Mouse (Mus musculus) thymus, postnatal 0 days (tissue): ENCODE measurements around the gene Ppif. TPM values are rescaled to one million over a fixed set of nuclear protein-coding genes. Genes with fewer than 3 reads are reported as not detected.

Experiments used
- DNase-seq: peaks from one replicate; pipeline ENCODE4 v3.0.0-alpha.2; 2015; ENCODE audit warnings: low spot score
- polyA plus RNA-seq: library from polyadenylated mRNA; unstranded; fragments of >200 nt; fragmentation: Nextera tagmentation; extraction: Ambion mirVana; gene quantifications from 2 replicates; pipeline ENCODE4 v1.2.1, GENCODE M21; 2015

Gene Ppif
- polyA plus RNA-seq, 1 experiment from 2014 or later, result 30.4 TPM

DNA sequence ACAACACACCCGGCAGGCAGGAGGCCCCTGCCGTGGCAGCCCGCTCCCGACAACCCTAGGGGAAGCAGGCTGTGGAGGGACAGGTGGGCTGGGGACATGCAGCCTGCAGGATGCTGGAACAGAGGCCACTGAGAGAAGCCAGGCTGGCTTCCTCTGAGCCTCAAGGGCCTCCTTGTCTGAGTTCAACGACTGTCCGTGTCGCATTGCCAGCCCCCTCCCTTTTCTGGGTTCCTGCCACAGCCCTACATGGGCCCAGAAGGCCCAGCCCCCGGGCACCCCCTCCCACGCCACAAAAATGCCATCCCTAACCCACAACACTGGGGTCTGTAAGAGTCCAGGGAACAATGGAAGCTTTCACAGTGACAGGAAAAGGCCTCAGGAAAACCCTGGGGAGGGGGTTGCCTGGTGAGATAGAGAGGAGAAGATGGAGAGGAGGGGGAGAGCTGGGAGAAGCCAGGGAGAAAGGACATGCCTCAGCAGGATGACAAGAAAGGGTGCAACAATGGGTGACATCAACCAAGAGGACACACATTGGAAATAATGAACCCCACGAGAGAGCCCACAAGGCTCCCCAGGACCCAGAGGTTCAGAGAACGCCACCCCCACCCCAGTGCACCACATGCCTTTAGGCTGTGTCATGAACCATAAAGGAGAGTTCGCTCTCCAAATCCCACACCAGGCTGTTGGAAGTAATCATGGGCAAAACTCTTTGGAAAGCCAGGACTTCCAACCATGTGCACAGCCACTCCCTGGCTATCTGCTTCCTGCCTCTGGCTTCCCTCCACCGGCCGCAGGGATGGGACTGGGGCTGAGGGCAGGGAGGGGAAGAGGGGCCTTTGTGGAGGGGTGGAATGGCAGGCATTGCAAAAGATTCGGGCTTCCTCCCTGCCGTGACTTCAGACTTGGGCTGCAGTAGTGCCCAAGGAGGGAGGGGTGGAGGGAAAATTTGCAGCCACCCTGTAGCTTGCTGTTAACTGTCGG lies 41.1 kb downstream of the Ppif start:
- no peak for DNase-seq

DNA sequence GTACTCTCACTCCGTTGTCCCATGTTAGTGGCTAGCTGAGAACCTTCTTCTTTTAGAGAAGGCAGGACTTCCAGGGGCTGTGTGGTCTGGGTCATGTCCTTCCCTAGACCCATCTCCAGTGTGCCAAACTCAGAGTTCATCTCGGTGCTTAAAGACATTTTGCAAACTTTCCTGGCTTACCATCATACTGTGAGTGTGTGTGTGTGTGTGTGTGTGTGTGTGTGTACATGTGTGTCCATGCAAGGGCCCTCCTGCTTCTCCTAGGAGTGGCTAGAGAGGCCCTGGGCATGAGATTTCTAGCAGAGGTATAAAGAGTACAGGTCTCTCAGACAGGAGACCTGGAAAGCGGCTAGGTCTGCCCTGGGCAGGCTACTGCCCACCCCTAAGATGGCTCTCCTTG lies 42.2 kb downstream of the Ppif start:
- no peak for DNase-seq

DNA sequence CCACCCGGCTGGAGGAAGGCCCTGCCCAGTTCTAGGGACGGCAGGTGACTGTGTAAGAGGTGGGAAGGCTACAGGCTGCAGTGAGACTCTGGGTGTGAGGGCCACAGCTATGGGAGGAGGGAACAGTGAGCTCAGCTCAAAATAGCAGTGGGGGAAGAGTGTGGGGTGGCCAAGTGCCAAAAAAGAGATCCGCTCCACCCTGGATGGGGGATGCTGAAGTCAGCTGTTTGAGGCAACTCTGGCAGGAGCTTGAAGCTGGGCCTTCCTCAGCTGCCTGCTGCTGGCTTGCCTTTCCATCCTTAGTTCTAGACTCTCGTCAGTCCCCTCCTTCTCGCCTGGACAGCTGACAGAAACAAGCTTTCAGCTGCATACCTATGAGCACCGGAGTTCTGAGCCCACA lies 42.6 kb downstream of the Ppif start:
- DNase-seq, result no peak

DNA sequence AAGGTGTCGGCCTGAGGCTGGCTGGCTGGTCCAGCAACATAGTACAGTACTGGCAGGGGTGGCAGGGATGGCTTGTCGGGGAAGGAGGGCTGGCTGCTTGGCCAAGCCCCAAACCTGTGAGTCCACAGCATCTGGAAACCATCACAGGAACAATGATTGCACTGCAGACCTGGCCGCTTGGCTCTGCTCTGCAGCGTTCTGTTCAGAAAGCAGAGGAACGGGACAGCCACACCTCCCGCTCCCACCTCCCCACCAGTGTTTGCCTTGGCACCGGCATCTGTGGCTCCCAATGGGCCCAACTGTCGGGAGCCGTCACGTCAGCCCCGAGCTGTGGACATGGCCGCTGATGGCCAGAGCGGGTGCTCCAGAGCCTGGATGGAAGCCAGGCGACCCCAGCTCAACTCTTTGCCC lies 44.6 kb downstream of the Ppif start:
- DNase-seq, result no peak

DNA sequence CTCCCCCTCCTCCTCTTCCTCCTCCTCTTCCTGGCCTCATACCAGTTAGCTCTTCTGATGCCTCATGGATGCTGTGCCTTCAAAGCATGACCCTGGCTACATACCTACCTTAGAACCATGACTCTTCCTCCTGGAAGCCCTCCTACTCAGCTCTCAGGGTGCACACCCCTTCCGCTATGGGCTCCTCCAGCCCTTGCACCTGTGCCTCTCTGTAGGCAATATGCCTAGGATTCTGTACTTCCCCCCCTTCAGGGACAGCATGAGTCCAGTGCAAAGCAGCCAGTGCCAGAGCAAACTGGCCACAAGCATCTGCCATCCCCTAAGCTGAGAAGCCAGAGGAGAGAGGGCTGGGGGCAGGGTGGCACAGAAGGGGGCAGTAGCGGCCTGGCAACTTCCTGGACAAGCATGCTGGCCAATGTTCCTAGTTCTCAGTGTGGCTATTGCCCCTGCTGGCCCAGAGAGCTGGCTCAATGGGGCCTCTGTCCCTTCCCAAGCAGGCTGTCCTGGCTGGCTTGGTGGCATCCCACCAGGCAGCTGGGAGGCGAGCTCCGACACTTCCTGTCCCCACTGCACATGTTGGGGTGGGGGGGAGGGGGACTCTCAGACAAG lies 46.1 kb downstream of the Ppif start:
- DNase-seq, result no peak

DNA sequence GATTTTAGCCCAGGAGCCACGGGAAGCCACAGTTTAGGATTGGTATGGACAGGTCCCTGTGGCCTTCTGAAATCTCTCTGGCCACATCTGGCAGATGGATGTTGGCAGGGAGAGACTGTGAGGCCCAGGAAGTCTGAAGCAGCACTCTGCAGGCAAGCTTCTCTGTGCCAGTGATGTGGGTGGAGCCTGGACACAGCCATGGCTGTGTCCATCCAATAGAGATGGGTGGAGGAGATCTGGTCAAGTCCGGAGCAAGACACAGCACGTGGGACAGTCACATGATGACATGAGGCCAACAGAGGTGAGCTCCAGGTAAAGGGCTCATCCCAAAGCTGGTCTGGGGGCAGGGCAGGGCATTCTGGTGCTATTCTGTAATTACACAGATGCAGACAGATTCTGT lies 47.3 kb downstream of the Ppif start:
- no peak for DNase-seq

DNA sequence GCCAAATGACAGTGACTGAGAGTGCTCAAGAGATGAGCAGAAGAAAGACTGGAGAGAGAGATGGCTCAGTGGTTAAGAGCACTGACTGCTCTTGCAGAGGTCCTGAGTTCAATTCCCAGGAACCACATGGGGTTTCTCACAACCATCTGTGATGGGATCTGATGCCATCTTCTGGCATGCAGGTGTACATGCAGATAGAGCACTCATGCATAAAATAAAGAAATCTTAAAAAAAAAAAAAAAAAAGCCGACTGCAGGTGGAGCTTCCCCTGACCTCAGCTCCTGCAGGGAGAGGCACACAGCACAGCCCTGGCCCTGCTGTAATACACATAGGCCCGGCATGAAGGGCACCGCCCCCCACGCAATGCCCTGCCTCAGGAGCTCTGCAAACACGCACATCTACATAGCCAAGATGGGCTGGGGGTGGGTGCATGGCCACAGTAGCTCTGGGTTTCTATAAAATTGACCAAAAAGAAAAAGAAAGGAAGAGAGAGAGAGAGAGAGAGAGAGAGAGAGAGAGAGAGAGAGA lies 48.0 kb downstream of the Ppif start:
- peak; percentile 37 for DNase-seq

DNA sequence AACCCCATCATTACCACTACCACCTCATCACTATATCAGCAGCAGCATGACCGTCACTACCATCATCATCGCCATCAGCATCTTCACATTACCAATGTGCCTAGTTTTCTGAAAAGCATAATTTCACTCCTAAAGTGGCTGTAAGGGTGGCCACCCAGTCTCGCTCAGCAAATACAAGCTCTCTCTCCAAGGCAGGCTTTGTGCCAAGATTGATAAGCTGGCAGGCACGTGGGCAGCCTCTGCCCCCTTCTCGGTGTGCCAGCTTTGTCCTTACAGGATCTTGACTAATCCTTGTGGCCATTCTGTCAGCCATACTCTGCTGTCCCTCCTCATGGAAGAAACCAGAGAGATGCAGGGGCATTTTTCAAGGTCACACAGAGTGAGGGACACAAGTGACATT lies 49.0 kb downstream of the Ppif start:
- DNase-seq, result no peak

DNA sequence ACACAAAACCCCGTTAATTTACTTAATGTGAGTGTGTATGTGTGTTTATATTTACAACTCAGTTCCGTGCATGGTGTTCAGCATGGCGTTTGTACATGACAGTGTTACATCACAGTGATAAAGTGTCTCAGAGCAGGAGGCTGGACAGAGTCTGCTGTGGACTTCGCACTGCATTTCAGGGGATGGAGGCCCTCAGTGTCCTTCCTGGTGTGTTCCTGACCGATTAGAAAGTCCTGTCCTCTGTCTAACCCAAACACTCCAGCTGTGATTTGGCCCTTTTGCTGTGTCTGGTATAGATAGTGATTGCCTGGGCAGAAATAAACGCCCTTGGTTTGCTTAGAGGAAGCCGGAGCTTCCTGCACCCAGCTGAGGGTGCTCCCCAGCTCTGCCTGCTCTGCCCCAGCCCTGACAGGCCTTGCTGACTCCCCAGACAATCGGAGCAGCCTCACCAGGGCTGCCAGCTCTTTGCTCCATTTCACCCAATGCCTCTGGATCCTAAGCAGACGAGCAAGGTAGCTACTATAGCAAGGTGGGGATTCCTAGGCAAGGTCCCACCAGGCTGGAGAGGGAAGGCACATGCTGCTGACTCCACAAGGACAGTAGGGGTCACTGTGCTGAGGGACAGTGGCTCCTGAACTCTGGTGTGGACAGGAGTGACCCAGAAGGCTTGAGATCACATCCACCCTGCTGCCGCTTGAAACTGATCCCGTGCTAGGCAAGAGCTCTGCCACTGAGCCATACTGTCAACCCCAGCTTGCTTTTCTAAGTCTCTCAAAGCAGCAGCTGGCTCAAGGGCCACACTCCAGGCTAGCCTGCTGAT lies 51.6 kb downstream of the Ppif start:
- DNase-seq, result no peak

DNA sequence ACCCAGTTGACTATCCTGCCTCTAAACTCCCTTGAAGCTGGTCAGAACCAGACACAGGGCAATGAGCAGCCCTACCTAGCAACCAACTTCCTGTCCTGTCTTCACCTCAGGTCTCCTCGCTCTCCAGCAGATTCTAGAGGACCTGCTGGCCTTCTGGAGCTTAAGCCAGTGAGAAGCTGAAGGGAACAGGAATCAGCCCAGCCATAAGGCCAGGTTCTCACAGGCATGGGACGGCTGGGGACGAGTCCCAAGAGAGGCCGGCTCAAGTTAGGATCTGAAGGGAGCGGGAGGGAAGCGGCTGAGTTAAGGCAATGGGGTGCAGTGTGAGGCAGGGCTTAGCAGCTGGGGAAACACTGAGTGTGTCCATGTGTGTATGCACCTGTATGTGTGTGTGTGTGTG lies 52.4 kb downstream of the Ppif start:
- DNase-seq, result no peak

DNA sequence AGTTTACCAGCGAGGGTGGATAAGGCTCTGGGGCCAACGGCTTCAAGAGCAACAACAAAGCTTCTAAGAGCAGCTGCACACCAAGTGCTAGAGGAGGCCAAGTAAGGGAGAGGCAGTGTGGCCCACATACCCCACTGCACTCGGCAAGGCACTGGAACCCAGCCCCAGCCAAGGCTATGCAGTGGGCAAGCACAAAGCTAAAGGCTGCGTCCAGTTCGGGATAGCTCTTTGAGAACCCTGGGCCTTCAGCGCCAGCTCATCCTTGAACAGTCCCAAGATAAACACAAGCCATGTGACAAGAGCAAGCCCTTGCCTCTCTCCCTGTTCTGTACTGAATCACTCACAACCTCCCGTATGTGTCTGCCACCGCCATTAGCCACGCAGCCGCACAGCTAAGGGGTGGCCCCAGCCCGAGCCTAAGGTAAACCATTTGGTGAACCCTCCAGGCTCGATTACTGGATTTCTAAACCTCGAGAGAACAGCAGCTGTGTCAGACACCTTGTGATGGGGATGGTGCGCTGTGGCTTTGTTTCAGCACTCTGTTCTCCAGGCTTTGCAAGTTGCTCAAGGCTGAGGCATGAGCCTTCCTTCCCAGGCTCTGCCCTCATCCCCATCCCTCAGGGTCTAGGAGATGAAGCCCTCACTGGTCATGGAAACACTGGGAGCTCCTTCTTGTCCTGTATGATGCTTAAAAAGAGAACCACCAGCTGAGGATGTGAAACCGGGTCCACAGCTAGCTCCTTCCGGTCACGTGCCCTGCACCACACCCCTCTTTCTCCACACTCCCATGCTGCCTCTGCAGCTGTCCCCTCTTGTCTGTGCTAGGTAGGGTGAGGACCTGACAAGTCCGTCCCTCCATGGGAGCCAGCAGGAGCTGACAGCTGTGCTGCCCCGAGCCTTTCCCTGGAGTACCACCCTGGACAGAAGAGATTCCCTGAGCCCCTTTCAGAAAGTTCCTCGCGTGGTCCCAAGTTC lies 53.3 kb downstream of the Ppif start:
- peak; percentile 62 for DNase-seq

DNA sequence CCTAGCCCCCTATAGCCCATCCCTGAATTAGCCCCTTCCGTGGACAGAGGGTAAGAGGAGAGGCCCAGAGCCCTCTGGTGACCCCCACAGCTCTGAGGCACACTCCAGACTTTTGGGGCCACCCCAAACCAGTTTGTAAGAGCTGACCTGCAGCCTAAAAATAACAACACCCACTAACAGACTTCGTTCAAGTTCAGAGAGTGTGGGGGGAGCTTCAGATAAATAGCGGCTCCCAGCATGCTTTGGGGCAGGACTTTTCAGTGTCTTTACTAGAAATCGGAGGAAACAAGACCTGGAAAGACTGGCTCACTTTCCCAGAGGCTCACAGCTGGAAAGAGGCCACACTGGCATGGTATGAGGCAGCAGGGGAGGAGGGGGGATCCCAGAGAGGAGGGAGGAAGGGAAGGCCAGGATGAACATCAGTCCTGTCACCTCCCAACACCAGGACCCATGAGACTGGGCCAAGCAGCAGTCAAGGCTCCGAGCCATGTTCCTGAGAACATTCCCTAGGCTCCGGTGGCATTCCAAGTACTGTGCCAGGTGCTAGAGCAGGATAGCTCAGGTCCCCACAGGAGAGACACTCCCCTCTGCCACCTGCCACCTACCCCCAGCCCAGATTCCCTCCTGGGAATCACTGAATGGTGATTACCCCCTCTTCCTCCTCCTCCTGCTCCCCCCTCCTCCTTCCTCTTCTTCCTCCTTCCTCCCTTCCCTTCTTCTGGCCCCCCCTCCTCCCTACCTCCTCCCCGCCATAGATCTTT lies 54.2 kb downstream of the Ppif start:
- no peak for DNase-seq

DNA sequence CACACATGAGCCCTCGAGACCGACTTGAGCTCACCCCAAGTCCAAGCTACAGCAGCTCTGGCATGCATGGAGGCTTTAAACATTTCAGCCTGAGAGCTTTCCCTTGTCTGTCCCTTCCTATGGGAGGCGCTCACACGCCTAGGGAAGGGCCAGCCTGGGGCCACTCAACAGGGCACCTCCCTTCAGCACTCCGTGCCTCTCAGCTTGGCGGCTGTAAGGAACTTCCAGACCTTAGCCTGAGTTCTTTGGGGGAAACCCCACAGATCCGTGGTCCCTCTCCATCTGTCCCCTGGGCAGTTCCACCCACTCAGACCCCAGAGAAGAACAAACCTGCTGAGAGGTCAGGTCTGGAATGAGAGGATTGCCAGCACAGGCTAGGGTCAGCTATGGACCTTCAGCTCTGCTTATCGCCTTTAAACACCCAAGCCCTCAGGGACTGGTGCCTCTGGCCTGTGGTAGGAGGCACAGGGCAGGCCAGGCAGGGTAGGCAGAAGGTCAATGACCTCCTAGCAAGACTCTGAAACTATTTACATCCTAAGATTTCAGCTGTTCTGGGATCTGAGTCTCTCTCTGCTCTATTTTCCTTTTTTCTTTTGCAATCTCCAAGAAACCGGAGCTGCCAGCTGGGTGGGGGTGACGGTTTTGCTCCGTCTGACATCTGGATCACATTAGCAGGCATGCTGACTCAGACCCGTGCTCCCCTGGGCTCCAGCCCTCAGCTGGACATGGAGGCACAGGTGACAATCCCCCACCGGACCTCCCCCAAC lies 55.4 kb downstream of the Ppif start:
- DNase-seq, result no peak

Other genes with a start within 250 kb of the Ppif start
- 19.9 and 26.4 TPM in 2 replicates for gene Zmiz1, start 235.0 kb upstream of the Ppif start, polyA plus RNA-seq
- 7.6 and 9.0 TPM in 2 replicates for gene Zcchc24, start 74.9 kb downstream of the Ppif start, polyA plus RNA-seq
- gene Anxa11, start 148.0 kb downstream of the Ppif start, polyA plus RNA-seq, result 48.4 and 49.0 TPM in 2 replicates
- gene Plac9a, start 208.9 kb downstream of the Ppif start, polyA plus RNA-seq, result not detected in 2 replicates
- 0.72 and 1.8 TPM in 2 replicates for gene Tmem254a, start 233.5 kb downstream of the Ppif start, polyA plus RNA-seq
- not detected in 2 replicates for gene Cphx1, start 244.2 kb downstream of the Ppif start, polyA plus RNA-seq